ENCODE assay signal across 8 mouse cellular contexts in genomic region chr9:35175251-35176123, GRCm38 (mm10). TPM values are rescaled to one million over a fixed set of nuclear protein-coding genes. Genes with fewer than 3 reads are reported as not detected.
DNase-seq lines count a peak whose midpoint lies in the region; ATAC-seq and TF ChIP-seq lines count a peak whose summit lies in the region.

TSS of gene Dcps (minus strand) at chr9:35176061.

- ATAC-seq in forebrain, embryonic 11.5 days (replicated peaks; ENCODE audit: low FRiP score) = peak; percentile 98
- ATAC-seq in heart, embryonic 16.5 days (replicated peaks; ENCODE audit: extremely low read depth, insufficient read depth, low FRiP score) = peak; percentile 97
- ATAC-seq in liver, embryonic 15.5 days (ENCODE audit: insufficient read depth) = peak; percentile 99
- peak; percentile 98 for ATAC-seq in neural tube, embryonic 12.5 days (ENCODE audit: low FRiP score, low read depth)

- TF ChIP-seq CTCF in CH12.LX (conservative IDR thresholded peaks at IDR 0.05 in 1 of 2, IDR thresholded peaks at IDR 0.05 in 1 of 2; ENCODE audit: low read depth in 2 of 2, low read length in 2 of 2) = no peak

- H3K4me2 ChIP-seq in CH12.LX (ENCODE audit: insufficient read depth, low read depth, poor library complexity, severe bottlenecking) = peak within 1 kb of the TSS; percentile 82
- H3K4me2 ChIP-seq in forebrain, embryonic 11.5 days (ENCODE audit: low read depth, low read length, severe bottlenecking) = peak within 1 kb of the TSS; percentile 57
- peak within 1 kb of the TSS; percentile 99 for H3K4me2 ChIP-seq in heart, embryonic 16.5 days (ENCODE audit: low read depth, low read length)
- H3K4me2 ChIP-seq in liver, embryonic 15.5 days = peak within 1 kb of the TSS; percentile 85
- peak within 1 kb of the TSS; percentile 74 for H3K4me2 ChIP-seq in neural tube, embryonic 12.5 days (replicated peaks)

- H3K9me3 ChIP-seq in CH12.LX (replicated peaks; ENCODE audit: low read length) = no peaks in the 10 kb centered on the region
- H3K9me3 ChIP-seq in forebrain, embryonic 11.5 days (ENCODE audit: control insufficient read depth, low read length) = no peaks in the 10 kb centered on the region
- no peaks in the 10 kb centered on the region for H3K9me3 ChIP-seq in heart, embryonic 16.5 days (replicated peaks; ENCODE audit: control insufficient read depth, low read length)
- no peaks in the 10 kb centered on the region for H3K9me3 ChIP-seq in liver, embryonic 15.5 days (replicated peaks)
- H3K9me3 ChIP-seq in neural tube, embryonic 12.5 days = no peaks in the 10 kb centered on the region

- peaks cover 5 to 26% of the 10 kb centered on the region in 2 experiments; a peak in 3 of 4 replicates for H3K4me1 ChIP-seq in CH12.LX (ENCODE audit: control insufficient read depth in 1 of 2, insufficient read depth in 2 of 2)
- H3K4me1 ChIP-seq in forebrain, embryonic 11.5 days (replicated peaks; ENCODE audit: control insufficient read depth, insufficient read depth, low read length) = no peaks in the 10 kb centered on the region
- peaks cover 4% of the 10 kb centered on the region for H3K4me1 ChIP-seq in heart, embryonic 16.5 days (ENCODE audit: control insufficient read depth, insufficient read depth, low read length)
- H3K4me1 ChIP-seq in liver, embryonic 15.5 days (replicated peaks) = peaks cover 40% of the 10 kb centered on the region
- H3K4me1 ChIP-seq in neural tube, embryonic 12.5 days = peaks cover 13% of the 10 kb centered on the region; the same call in 1 of the 2 replicates

- peak; percentile 72; the same call in 1 of the 2 replicates for TF ChIP-seq POLR2A in CH12.LX (IDR thresholded peaks at IDR 0.05; ENCODE audit: low read depth, low read length)

- peak within 1 kb of the TSS; percentile 66 to 84 (median 78) for H3K4me3 ChIP-seq in CH12.LX (replicated peaks in 1 of 3; ENCODE audit: low read depth in 2 of 3, low read length in 2 of 3, poor library complexity in 1 of 3)
- peak within 1 kb of the TSS; percentile 59 for H3K4me3 ChIP-seq in forebrain, embryonic 11.5 days (ENCODE audit: low read depth, low read length)
- H3K4me3 ChIP-seq in heart, embryonic 16.5 days (ENCODE audit: low read length) = peak within 1 kb of the TSS; percentile 86
- peak within 1 kb of the TSS; percentile 75 for H3K4me3 ChIP-seq in liver, embryonic 15.5 days (replicated peaks)
- peak within 1 kb of the TSS; percentile 63 for H3K4me3 ChIP-seq in neural tube, embryonic 12.5 days

- WGBS in forebrain, embryonic 11.5 days = under 1% methylated on average over 38 of the region's 38 CpGs
- under 1% methylated on average over 38 of the region's 38 CpGs for WGBS in heart, embryonic 16.5 days
- WGBS in liver, embryonic 15.5 days (ENCODE audit: insufficient replicate concordance) = under 1% methylated on average over 38 of the region's 38 CpGs
- under 1% methylated on average over 38 of the region's 38 CpGs for WGBS in neural tube, embryonic 12.5 days

- peaks cover 8% of the 10 kb centered on the region for H3K79me2 ChIP-seq in CH12.LX (replicated peaks; ENCODE audit: control insufficient read depth, extremely low read depth, insufficient read depth, poor library complexity, severe bottlenecking)

- H3K27me3 ChIP-seq in CH12.LX (replicated peaks) = no peaks in the 10 kb centered on the region
- H3K27me3 ChIP-seq in forebrain, embryonic 11.5 days (ENCODE audit: control insufficient read depth, insufficient read depth, low read length) = no peaks in the 10 kb centered on the region
- no peaks in the 10 kb centered on the region for H3K27me3 ChIP-seq in heart, embryonic 16.5 days (ENCODE audit: control insufficient read depth, insufficient read depth, low read length)
- H3K27me3 ChIP-seq in liver, embryonic 15.5 days = no peaks in the 10 kb centered on the region
- H3K27me3 ChIP-seq in neural tube, embryonic 12.5 days (replicated peaks) = no peaks in the 10 kb centered on the region

- peak; percentile 95 for DNase-seq in CH12.LX (ENCODE audit: extremely low read depth)
- DNase-seq in c-Kit-positive CD71-positive TER-119-negative erythroid progenitor cells, embryonic 14.5 days (ENCODE audit: low read depth) = peak; percentile 85
- peak; percentile 94 for DNase-seq in forebrain, embryonic 11.5 days (ENCODE audit: low spot score)
- peak; percentile 97 to 98 for DNase-seq in kidney, postnatal 36 days
- peak; percentile 97 for DNase-seq in telencephalon, adult 2 months (ENCODE audit: low read depth, low spot score)

- TF ChIP-seq RAD21 in CH12.LX (IDR thresholded peaks at IDR 0.05; ENCODE audit: low read depth, low read length) = no peak

- peak within 1 kb of the TSS; percentile 72 for H3K9ac ChIP-seq in CH12.LX (ENCODE audit: insufficient read depth, low read depth)
- H3K9ac ChIP-seq in forebrain, embryonic 11.5 days (ENCODE audit: low read length) = peak within 1 kb of the TSS; percentile 79
- H3K9ac ChIP-seq in heart, embryonic 16.5 days (ENCODE audit: low read length) = peak within 1 kb of the TSS; percentile 82
- H3K9ac ChIP-seq in liver, embryonic 15.5 days = peak within 1 kb of the TSS; percentile 75
- peak within 1 kb of the TSS; percentile 51 for H3K9ac ChIP-seq in neural tube, embryonic 12.5 days

- peak within 1 kb of the TSS; percentile 38 for H3K27ac ChIP-seq in CH12.LX (ENCODE audit: insufficient read depth, low read depth)
- peak within 1 kb of the TSS; percentile 41; the same call in 1 of the 2 replicates for H3K27ac ChIP-seq in forebrain, embryonic 11.5 days (ENCODE audit: low read depth, low read length)
- peak within 1 kb of the TSS; percentile 95 for H3K27ac ChIP-seq in heart, embryonic 16.5 days (ENCODE audit: low read length)
- peak within 1 kb of the TSS; percentile 88 for H3K27ac ChIP-seq in liver, embryonic 15.5 days (replicated peaks)
- no peak within 1 kb of the TSS for H3K27ac ChIP-seq in neural tube, embryonic 12.5 days

- TF ChIP-seq EP300 in CH12.LX (IDR thresholded peaks at IDR 0.05; ENCODE audit: low read length) = no peak

- H3K36me3 ChIP-seq in CH12.LX (replicated peaks in 1 of 2; ENCODE audit: control insufficient read depth in 1 of 2, insufficient read depth in 1 of 2, low read length in 1 of 2) = peaks cover 6 to 16% of the 10 kb centered on the region in 2 experiments
- H3K36me3 ChIP-seq in forebrain, embryonic 11.5 days (ENCODE audit: control insufficient read depth, insufficient read depth, low read length) = no peaks in the 10 kb centered on the region; the same call in 1 of the 2 replicates
- peaks cover 4% of the 10 kb centered on the region for H3K36me3 ChIP-seq in heart, embryonic 16.5 days (ENCODE audit: control insufficient read depth, insufficient read depth)
- H3K36me3 ChIP-seq in liver, embryonic 15.5 days (replicated peaks) = peaks cover 12% of the 10 kb centered on the region
- peaks cover 4% of the 10 kb centered on the region; the same call in 1 of the 2 replicates for H3K36me3 ChIP-seq in neural tube, embryonic 12.5 days

- in situ Hi-C loops in CH12.LX (cut with MboI; ENCODE audit: low pct_ligation_motif_present, low pct_unique_long_range_greater_than_20kb, low sequenced_read_pairs) = no loop called here

- dilution Hi-C loops in CH12.LX (cut with MboI; ENCODE audit: extremely low pct_ligation_motif_present, extremely low pct_unique_long_range_greater_than_20kb, low sequenced_read_pairs) = no loop called here

TF ChIP-seq in CH12.LX, 34 proteins besides CTCF, POLR2A, EP300 and RAD21 (continues in another document):
- TF ChIP-seq GABPA (IDR thresholded peaks at IDR 0.05; ENCODE audit: insufficient replicate concordance, low read depth, low read length) (peak; percentile 85; the same call in 1 of the 2 replicates), MAFK (IDR thresholded peaks at IDR 0.05; ENCODE audit: insufficient replicate concordance, low read length) (no peak), MAX (IDR thresholded peaks at IDR 0.05; ENCODE audit: low read length) (peak; percentile 80), NELFE (IDR thresholded peaks at IDR 0.05; ENCODE audit: low read depth, low read length) (peak; percentile 48; the same call in 1 of the 2 replicates), MAZ (IDR thresholded peaks at IDR 0.05; ENCODE audit: low read depth, low read length) (no peak), TCF12 (IDR thresholded peaks at IDR 0.05; ENCODE audit: low read depth, low read length) (peak; percentile 77), ZC3H11A (IDR thresholded peaks at IDR 0.05; ENCODE audit: low read depth, low read length) (no peak), MEF2A (IDR thresholded peaks at IDR 0.05; ENCODE audit: borderline replicate concordance, low read depth, low read length) (peak; percentile 29; the same call in 1 of the 2 replicates), ZMIZ1 (IDR thresholded peaks at IDR 0.05; ENCODE audit: low read depth, low read length) (peak; percentile 78), MYC (IDR thresholded peaks at IDR 0.05; ENCODE audit: low read depth, low read length) (peak; percentile 83), UBTF (IDR thresholded peaks at IDR 0.05; ENCODE audit: low read depth, low read length) (no peak), JUND (conservative IDR thresholded peaks at IDR 0.05; ENCODE audit: low read depth, low read length) (no peak), ZNF384 (IDR thresholded peaks at IDR 0.05; ENCODE audit: low read depth, low read length) (no peak), TBP (conservative IDR thresholded peaks at IDR 0.05; ENCODE audit: low read depth, low read length) (peak; percentile 32; the same call in 1 of the 2 replicates), MXI1 (IDR thresholded peaks at IDR 0.05; ENCODE audit: low read depth, low read length) (peak; percentile 85), SIN3A (IDR thresholded peaks at IDR 0.05; ENCODE audit: low read length) (peak; percentile 74; the same call in 1 of the 2 replicates), RCOR1 (conservative IDR thresholded peaks at IDR 0.05; ENCODE audit: low read depth, low read length) (peak; percentile 70; the same call in 1 of the 2 replicates), PAX5 (IDR thresholded peaks at IDR 0.05; ENCODE audit: low read length) (no peak), BHLHE40 (IDR thresholded peaks at IDR 0.05; ENCODE audit: low read depth, low read length) (peak; percentile 77), ETS1 (conservative IDR thresholded peaks at IDR 0.05; ENCODE audit: low read depth, low read length) (0 out of 2 replicates have a peak, but pooled peaks have one; percentile 7), E2F4 (IDR thresholded peaks at IDR 0.05; ENCODE audit: insufficient replicate concordance, low read depth, low read length) (peak; percentile 46; the same call in 1 of the 2 replicates), NRF1 (IDR thresholded peaks at IDR 0.05; ENCODE audit: low read depth, low read length) (peak; percentile 83)

RNA-seq across cellular contexts. Expression of gene Dcps, which starts in this region (rescaled TPM):
- total RNA-seq in CH12.LX (2012; rRNA removed) (64.3 and 70.1 TPM in 2 replicates), CH12.LX (2014; rRNA removed) (113 TPM in 2 replicates)
- 94.3 and 102 TPM in 2 replicates for polyA plus RNA-seq in CH12.LX (2012; ENCODE audit: insufficient read length, low read depth)
- 104 and 113 TPM in 2 replicates for polyA plus RNA-seq in forebrain, embryonic 11.5 days (2014; fragmentation: Nextera tagmentation; extraction: Ambion mirVana)
- polyA plus RNA-seq in heart, embryonic 16.5 days (2015; fragmentation: Nextera tagmentation; extraction: Ambion mirVana) = 60.2 and 62.5 TPM in 2 replicates
- 49.2 and 50.0 TPM in 2 replicates for polyA plus RNA-seq in liver, embryonic 15.5 days (2015; fragmentation: Nextera tagmentation; extraction: Ambion mirVana)
- 71.7 and 83.2 TPM in 2 replicates for polyA plus RNA-seq in neural tube, embryonic 12.5 days (2016; fragmentation: Nextera tagmentation; extraction: Ambion mirVana)
